Comparison of ENCODE assay signal across 8 mouse cellular contexts in the genomic region with DNA sequence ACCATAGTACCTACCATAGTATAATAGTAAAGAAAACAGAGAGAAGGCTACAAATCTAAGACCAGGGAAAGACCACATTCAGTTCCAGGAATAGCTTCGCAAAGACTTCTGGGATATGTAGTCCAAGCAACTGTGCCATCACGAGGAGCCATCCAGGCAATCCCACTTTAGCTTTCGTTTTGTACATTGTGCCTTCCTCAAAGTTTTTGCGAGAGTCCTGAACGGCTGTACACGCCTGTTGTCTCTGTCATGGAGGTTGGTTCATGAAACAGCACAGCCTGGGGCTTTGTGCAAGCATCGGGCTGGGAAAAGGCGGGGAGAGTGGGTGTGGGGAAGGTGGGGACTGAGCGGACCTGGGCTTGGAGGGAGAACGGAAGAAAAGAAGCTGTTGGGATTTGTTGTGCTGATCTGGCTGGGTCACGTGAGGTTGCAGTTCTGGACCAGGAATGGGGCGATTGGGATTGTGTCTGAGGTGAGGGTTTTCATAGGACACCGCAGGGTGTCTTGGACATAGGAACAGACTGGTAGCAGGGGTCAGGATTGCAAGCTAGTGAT. TPM values are rescaled to one million over a fixed set of nuclear protein-coding genes. Genes with fewer than 3 reads are reported as not detected.
A peak's percentile ranks its signal among the peaks of the same experiment; 100 is the strongest.
DNase-seq lines count a peak whose midpoint lies in the region; ATAC-seq lines count a peak whose summit lies in the region.

A gene (plus strand): TSS at position 167 of the 555 bp plus-strand sequence.

- peak; percentile 85 for DNase-seq in R1 (ENCODE audit: low read depth, low spot score)
- DNase-seq in cerebellum, postnatal 10 days: peak; percentile 74 to 81
- peak; percentile 69 for DNase-seq in gastrocnemius, adult 18-20 months (ENCODE audit: low spot score)
- DNase-seq in left cerebral cortex, adult 11 months (ENCODE audit: low spot score): peak; percentile 60
- DNase-seq in lung, postnatal 36 days: peak; percentile 86
- DNase-seq in retina, postnatal 1 day: peak; percentile 88
- DNase-seq in urinary bladder, postnatal 36 days (ENCODE audit: low spot score in 2 of 2): peak; percentile 50 to 57

- 2% methylated on average over 13 of the region's 13 CpGs for WGBS in hindbrain, embryonic 16.5 days

- H3K4me1 ChIP-seq in hindbrain, embryonic 16.5 days (ENCODE audit: control insufficient read depth, insufficient read depth, low read depth, low read length): peaks cover 3% of the 10 kb centered on the region; the same call in 1 of the 2 replicates

- peak within 1 kb of the TSS; percentile 67 for H3K4me3 ChIP-seq in hindbrain, embryonic 16.5 days (ENCODE audit: low read length)

- peak within 1 kb of the TSS; percentile 78 for H3K9ac ChIP-seq in hindbrain, embryonic 16.5 days (ENCODE audit: low read depth, low read length)

- ATAC-seq in hindbrain, embryonic 16.5 days: peak; percentile 97

- H3K4me2 ChIP-seq in hindbrain, embryonic 16.5 days (ENCODE audit: low read length): peak within 1 kb of the TSS; percentile 73

- H3K36me3 ChIP-seq in hindbrain, embryonic 16.5 days (ENCODE audit: control insufficient read depth, insufficient read depth, low read length): no peaks in the 10 kb centered on the region

- no peaks in the 10 kb centered on the region for H3K27me3 ChIP-seq in hindbrain, embryonic 16.5 days (replicated peaks; ENCODE audit: control insufficient read depth, insufficient read depth, low read length)

- peak within 1 kb of the TSS; percentile 48 for H3K27ac ChIP-seq in hindbrain, embryonic 16.5 days (ENCODE audit: low read depth, low read length)

- no peaks in the 10 kb centered on the region for H3K9me3 ChIP-seq in hindbrain, embryonic 16.5 days (ENCODE audit: control insufficient read depth, low read length)

RNA-seq across cellular contexts. Expression of the gene that starts here (rescaled TPM):
- total RNA-seq in gastrocnemius, adult 18-20 months (2021): under 1 TPM; 0.43 to 0.57 TPM
- 2.2 and 2.6 TPM in 2 replicates for polyA plus RNA-seq in hindbrain, embryonic 16.5 days (2015; fragmentation: Nextera tagmentation; extraction: Ambion mirVana)

Comparison
In these comparisons a context has a peak if more than half of its experiments do, and no peak if none do; other contexts are left out.
1. Peak in every context shown above with its lines: DNase-seq, ATAC-seq, H3K4me3 ChIP-seq and H3K27ac ChIP-seq.
2. Peak in DNase-seq in gastrocnemius, adult 18-20 months; RNA of the gene not detected or under 1 TPM.